Mouse (Mus musculus) layer of hippocampus, adult 8-10 months (tissue): ENCODE data around the gene Stra6l. TPM values are rescaled to one million over a fixed set of nuclear protein-coding genes. Genes with fewer than 3 reads are reported as not detected.

Experiments used
- DNase-seq, 2 experiments: peaks; one replicate each; pipeline ENCODE4 v3.0.0; 2022; ENCODE audit warnings: low spot score in 2 of 2
- total RNA-seq, 4 experiments: library from RNA; stranded (reverse); gene quantifications; 2 replicates each; pipeline ENCODE4 v1.2.4; 2022

Gene Stra6l
- total RNA-seq, 4 experiments from 2014 or later, result 0.13 to 0.14 TPM; not detected in 2

DNA sequence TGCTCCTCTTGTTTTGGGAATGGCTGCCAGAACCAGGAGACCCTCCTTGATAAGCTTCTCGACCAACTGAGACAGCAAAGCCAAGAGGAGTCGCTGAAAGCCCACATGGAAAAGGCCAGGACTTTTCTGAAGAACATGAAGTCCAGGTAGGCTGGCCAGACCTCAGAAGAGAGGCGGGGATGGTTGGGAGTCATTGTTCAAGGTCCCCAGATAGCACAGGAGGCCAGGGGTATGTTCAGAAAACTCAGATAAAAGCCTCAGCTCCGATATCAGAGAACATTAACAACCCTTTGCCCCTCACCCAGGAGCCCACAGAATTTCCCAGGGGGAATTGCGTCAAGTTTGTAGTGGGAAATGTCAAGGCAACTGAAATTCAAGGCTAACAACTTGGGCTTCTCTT lies 62.8 kb downstream of the Stra6l start:
- no peak for DNase-seq

DNA sequence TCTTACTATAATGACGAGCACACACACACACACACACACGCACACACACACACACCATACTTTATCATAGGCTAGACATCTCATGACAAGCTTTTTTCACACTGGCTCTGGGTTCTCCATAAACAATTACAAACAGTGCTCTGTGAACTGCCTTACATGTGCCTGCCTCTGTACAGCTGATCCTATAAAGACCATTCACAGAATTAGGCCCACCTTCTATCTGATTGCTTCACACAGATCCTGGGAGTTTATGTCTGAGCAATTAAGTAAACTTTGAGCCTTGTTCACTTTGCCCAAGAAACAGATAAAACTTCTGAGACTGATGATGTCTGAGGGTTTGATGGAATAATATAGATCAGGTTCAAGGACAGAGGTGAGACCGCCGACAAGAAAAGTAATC lies 63.4 kb downstream of the Stra6l start:
- DNase-seq, result no peak

DNA sequence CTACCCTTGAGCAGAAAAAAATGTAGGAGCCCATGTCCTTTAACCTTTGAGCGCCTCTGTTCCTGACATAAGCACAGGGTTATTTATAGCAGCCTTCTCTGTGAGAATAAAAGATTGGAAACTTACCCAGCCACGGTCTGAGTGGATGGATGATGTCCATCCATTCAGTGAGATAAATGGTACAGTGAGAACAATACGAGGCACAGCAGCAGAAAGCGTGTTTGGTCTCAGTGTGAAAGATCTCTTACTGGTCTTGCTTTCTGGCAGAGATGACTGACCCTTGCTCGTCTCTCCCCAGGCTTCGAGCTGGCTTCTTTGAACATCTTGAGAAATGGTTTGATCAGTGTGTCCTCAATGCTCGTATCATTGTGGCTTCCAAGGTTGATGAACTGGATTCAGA lies 68.6 kb downstream of the Stra6l start:
- no peak for DNase-seq

DNA sequence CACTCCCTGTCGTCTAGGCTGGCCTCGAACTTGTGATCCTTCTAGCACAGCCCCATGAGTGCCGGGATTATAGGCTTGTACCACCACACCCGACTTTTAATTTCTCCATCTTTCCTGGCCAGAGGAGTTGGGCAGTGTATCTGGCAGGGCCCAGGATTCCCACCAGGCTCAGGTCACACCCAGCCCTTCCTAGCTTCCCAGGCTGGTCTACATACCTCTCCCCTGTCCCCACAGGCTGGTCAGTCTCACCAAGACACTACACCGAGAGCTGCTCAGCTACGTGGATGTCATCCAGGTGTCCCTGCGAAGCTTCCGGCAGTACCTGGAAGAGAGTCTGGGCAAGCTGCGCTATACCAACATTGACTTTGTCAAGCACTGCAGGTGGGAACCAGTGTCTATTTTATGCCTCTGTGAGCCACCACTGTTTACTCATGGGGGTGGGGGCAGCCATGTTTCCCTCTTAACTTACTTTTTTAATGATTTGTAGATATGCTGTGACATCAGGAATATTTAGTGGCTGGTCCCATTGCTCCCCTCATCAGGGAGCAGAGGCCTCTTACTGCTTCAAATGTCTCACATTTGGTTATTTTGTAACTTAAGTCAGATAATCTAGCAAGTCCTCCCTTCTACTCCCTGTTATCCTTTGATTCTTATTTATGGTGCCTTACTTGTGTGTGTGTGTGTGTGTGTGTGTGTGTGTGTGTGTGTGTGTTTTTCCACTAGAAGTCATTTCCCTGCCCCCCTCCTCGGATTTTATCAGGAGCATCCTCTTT lies 73.4 kb downstream of the Stra6l start:
- DNase-seq, result no peak

DNA sequence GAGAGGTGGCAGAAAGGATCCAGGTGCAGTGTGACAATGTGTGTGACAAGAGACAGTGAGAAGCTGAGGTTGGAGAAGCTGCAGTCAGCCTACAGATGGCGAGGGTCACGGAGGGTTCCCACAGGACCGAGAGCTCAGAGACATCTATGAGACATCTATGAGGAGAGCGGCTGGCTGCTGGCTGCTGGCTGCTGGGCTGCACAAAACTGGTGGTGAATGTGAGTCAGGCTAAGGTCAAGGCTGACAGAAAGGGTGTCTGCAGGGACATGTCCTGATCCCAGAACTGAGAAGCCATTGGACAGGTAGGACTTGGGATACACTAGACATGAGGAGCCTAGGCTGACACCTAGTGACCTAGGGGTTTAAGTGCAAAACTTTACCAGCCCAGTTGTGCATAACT lies 75.5 kb downstream of the Stra6l start:
- DNase-seq, result no peak

DNA sequence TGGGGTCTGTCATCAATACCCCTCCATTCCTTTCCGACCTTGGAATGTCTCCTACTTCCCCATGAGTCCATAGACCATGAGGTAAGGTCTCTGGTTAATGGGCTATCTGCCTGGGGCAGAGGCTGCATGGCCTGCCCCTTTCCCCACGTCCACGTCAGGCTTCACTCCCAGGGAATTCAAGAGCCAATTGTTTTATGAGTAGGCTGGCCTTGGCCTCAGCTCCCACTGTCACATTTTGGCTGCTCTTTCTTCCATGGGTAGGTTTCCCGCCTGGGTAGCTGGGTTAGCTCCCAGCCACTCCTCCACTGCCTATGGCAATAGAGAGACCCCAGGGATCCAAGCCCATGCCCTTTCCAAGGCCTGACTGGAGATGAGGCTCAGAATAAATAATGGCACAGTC lies 80.1 kb downstream of the Stra6l start:
- no peak for DNase-seq

Other genes starting within 250 kb of the Stra6l start
- 10 to 100 TPM in 1 of 4 experiments, 1 to 10 TPM in 3; 7.3 to 11.5 (median 8.8) TPM for gene Aldh1b1, start 49.6 kb upstream of the Stra6l start, total RNA-seq
- gene Igfbpl1, start 21.7 kb upstream of the Stra6l start, total RNA-seq, result 1 to 10 TPM in 1 of 4 experiments, under 1 TPM in 3; 0.43 to 1.3 (median 0.66) TPM
- under 1 TPM; 0.21 to 0.70 (median 0.36) TPM for gene Ccdc180, start 41.6 kb downstream of the Stra6l start, total RNA-seq
- gene Tdrd7, start 116.7 kb downstream of the Stra6l start, total RNA-seq, result 10 to 100 TPM; 28.0 to 31.6 (median 29.1) TPM
- gene Tmod1, start 190.3 kb downstream of the Stra6l start, total RNA-seq, result 10 to 100 TPM; 22.4 to 30.0 (median 28.9) TPM